Mouse (Mus musculus) cerebellum, postnatal 36 days (tissue): Measurements from ENCODE around the gene Klra2.
"Not testable (repeated sequence)": the region's sequence is repeated elsewhere in the genome, so short reads cannot be mapped to it uniquely, and the experiment has no call there.

Experiments used
- DNase-seq, 2 experiments: peaks; one replicate each; pipeline ENCODE4 v3.0.0; 2021 to 2022; ENCODE audit warnings: mixed read lengths in 2 of 2

Klra2 gene

DNA sequence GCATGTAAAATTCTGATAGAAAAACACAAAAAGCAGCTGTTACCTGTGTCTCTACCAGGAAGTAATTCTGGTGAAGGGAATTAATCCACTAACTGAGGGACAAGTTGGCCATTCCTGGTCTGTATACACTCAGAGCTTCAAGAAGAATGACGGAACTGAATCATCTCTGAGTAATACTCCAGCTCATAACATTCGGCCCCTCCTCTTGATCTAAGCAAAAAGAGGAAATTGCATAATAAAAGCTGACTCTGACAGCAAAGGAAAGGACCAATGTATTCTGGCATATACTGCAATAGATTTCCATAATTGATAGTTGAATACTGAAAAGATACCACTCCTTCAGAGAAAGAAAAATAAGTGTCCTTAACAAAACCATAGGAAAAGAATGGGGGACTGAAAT lies at the start of gene Klra2:
Gene Klra2 (minus strand): TSS at position 157 of the 400 bp plus-strand sequence.
- DNase-seq, result no peak

DNA sequence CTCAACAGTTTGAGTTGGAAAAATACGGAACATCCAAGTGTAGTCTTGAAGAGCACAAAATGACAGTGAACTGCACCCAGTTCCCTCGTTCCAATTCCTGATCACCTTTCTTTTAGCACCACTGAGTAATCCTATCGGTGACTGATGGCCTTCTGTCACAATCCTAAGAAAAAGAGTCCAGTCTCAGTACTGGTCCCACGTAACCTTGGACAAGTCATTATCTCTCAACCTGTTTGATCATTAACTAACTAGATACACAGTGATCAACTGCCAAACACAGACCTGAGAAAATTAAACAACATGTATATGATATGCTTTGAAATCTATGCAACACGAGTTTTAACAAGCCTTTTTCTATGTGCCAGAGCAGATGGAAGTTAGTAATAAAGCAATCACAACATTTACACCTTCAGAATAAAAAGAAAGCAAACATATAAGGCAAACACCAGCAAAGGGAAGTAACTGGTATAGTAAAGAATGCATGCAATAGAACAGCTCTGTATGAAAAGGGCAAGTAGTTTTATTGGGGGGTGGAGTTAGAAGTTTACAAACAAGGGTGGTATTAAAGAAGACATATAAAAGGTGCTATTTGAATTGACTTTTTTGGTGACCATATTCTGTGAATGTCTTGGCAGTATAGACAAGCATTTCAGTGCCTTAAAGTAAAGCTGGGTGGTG lies 47.4 kb upstream of the Klra2 start:
- DNase-seq, result no peak

DNA sequence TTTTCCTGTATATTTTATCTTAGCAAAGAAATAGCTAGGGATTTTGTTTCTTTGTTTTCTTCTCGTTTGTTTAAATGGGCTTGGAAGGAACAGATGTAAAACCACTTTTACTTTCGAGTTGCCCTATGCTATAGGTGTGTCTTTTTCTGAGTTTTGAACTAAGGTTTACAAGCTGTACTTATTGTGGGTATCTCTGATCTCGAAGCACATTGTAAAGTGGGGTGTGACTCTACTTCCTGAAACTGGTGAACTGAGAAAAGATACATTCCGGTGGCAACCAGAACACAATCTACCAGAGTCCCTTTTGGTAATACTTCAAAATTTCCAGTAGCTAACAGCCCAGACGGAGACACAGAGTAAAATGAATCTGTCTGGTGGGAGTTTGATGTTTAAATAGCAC lies 46.8 kb upstream of the Klra2 start:
- no peak for DNase-seq

DNA sequence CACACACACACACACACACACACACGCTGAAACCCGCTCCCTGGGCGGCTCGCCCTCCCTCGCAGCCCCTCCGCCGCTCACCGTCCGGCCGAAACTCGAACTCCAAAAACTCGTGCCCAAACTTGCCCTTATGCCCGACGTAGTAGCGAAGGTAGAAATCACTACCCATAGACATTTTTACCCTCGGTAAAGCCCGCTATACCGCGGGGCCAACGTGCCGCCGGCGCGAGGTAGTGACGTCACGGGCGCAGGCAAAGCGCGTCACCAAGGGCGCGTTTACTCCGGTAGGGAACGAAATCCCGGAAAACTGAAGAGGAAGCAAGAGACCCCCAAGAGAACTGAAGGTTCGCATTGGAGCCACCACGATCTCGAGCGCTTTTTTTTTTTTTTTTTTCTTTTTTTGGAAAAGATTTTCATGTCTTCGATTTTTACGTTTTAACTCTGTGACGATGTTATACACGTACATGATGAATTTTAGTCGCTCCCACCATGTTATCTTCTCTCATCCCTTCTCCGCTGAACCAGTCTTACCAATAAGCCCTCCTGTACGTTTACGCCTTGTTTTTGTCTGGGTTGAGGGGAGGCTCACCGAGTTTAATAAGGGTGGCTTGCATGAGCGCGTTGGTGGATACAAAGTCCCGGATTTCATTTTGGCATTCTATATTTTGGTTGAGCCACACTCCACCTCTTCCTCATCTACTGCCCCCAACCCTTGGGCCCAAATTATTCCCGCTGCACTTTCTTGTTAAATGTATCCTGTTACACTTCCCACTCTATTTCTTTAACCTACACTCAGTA lies 46.0 kb upstream of the Klra2 start, which contains the start of gene Magohb:
Gene Magohb (minus strand): TSS at position 254 of the 798 bp plus-strand sequence.
- peak; percentile 88 to 90 for DNase-seq

DNA sequence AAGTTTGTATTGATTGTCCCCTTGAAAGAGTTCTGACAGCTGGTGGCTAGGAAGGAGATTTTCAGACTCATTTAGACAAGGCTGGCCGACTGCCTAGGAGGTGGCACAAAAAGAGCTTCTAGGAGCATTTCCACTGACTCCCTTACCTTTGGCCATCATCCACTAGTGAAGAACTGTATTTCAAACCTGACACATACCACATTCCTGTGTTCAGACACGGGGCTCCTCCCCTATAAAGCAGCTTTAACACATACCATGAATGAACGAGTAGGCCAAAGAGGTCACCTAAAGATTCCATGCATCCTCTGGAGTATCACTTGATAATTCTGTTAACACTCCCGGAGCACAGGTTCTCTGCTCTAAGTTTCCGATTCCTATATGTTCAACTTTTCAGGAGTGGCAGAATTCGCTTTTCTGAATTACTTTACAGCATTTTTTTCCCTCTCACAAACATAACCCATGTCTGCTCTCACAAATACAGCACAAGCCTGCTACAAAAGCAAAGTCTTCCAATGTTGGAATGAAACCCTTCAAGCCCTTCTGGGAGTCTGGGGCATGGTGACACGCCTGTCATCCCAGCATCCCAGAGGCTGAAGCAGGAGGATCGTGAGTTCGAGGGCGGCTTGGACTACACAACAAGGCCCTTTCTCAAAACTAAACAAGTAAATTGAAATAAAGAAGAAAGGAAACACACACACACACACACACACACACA lies 45.3 kb upstream of the Klra2 start:
- DNase-seq, result peak in 1 of 2 experiments; percentile 10

DNA sequence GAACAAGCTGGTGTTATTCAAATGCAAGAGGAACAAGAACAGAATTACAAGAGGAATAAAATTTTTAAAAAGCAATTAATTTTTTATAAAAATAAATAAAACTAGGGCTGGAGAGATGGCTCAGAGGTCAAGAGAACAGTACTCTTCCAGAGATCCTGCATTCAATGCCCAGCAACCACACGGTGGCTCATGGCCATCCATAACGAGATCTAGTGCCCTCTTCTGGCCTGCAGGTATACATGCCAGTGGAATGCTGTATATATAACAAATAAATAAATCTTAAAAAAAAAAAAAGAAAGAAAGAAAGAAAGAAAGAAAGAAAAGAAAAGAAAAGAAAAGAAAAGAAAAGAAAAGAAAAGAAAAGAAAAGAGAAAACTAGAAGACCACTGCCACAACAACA lies 43.3 kb upstream of the Klra2 start:
- peak; percentile 11 to 18 for DNase-seq

DNA sequence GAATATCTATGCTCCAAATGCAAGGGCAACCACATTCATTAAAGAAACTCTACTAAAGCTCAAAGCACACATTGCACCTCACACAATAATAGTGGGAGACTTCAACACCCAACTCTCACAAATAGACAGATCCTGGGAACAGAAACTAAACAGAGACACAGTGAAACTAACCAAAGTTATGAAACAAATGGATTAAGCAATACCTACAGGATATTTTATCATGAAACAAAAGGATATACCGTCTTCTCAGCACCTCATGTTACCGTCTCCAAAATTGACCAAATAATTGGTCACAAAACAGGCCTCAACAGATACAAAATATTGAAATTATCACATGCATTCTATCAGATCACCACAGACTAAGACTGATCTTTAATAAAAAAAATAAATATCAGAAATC lies 31.0 kb upstream of the Klra2 start:
- DNase-seq, result not testable (repeated sequence)

DNA sequence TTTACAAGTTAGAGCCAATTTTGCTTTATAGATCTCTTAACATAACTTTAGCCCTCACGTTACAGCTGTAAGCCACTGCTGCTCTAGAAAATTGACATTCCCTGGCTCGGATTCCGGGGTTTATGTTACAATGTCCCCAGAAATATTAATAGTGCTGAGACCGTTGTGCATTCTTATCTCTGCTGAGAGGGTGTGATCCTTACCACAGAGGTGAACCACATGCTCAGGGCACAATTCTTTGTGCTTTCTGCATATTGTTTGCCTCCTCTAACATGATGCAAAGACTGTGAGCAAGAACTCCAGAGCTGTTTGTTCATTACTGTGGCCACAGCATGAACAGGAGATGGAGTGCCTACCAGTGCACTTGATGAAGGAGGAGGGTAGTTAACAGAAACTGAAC lies 29.5 kb upstream of the Klra2 start:
- DNase-seq, result no peak

DNA sequence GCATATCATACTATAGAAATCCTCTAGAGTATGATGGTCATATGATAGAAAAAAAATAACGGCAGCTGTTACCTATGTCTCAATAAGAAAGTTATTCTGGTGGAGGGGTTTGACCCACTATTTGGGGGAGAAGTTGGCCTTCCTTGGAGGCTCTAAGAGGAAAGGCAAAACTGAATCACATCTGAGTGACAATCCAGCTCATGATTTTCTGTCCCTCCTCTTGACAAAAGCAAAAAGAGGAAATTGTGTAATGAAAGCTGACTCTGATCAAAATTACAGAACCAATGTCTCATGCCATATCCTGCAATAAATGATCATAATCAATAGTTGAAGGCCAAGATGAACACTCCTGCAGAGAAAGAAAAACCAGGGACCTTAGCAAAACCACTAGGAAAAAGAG lies 25.1 kb upstream of the Klra2 start:
- DNase-seq, result no peak

DNA sequence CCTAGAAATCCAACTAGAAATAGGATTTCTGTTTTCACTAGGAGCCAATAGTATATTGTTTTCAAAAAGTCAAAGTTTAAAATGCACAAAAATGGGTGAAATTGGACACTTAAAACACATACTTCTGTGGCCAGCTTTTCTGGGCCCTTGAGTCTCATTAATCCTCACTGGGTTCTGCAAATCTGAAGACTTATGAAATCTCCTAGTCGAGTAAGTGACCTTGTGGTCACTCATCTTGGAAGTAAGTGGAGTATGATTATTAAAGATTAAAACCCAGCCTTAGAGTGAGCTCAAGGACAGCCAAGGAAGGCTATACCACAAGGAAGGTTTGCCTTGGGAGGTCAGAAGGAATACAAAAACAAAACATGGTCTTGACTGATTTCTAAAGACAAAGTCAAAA lies 23.1 kb upstream of the Klra2 start:
- no peak for DNase-seq

DNA sequence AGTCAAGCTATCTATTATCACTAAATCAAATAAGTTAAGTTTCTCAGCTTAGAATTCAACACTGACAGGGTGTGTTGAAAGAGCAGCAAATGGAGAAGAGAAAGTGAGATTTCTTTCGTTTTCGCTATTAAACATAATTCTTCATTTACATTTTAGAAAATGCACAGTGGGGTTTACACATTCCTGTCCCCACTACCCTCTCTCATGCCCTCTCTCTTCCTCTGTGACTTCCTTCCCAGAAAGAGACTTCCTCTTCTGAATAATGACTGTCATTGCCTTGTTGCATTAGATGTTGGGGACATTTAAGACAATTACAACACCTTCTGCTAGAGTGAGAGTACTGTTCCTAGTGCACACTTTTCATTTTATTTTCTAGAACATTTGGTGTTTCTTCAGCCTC lies 22.4 kb upstream of the Klra2 start:
- DNase-seq, result no peak

DNA sequence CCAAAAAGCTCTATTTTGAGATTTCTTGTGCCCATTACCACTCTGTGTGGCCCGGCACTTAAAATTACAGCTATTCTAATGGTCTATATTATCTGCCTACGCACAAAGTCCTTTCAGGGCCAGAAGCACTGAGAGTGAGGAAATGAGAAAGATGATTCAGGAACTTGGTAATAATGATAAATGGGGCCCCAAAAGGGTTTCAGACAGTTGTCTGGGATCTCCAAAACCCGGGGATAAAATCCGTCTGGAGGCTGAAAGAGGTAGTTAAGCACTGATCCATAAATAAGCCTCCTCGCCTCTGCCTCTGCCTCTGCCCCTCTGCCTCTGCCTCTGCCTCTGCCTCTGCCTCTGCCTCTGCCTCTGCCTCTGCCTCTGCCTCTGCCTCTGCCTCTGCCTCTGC lies 17.0 kb upstream of the Klra2 start:
- DNase-seq, result no peak

DNA sequence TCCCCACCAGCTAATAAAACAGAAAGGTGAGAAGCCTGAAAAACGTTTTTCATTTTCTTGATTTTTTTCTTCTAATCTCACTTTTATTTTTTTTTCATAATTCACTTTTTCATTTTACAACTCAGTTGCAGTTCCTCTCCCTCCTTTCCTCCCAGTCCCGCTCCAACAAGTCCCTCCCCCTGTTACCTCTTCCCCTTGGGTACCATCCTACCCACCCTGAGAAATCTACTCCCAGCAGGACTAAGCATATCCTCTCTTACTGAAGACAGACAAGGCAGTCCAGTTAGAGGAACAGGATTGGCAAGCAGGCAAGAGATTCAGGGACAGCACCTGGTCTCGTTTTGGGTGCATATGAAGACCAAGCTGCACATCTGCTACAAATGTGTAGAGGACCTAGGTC lies 15.6 kb upstream of the Klra2 start:
- DNase-seq, result no peak

DNA sequence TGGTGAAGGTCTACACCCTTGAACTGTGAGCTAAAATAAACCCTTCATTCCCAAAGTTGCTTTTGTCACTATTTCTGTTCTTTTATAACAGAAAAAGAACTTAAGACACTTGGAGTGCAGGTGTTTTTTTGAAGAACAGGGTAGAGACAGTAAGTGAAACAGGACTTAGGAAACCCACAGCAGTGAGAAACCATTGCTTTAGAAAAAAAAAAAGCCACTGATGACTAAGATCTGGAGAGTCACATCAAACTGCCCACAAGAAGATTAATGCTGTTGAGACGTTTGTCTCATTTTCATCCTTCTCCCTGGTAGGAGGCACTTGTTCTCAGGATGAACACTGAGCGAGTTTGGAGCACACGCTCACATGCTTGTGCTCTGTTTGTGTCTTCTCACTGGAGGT lies 14.8 kb upstream of the Klra2 start:
- DNase-seq, result no peak

DNA sequence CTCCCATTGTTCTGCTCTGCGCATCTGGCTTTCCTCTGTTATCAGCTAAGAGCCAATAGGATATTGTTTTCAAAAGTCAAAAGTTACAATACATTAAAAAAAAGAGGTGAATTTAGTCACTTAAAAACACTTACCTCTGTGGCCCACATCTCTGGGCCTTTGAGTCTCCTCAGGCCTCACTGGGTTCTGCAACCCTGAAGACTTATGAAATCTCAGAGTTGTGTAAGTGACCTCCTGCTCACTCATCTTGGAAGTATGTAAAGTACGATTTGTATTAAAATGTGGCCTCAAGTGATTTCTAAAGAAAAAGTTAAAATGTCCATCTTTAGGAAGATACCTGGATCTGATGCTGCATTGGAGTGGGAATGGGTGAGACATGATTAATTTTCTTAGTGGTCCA lies 2.1 kb downstream of the Klra2 start:
- DNase-seq, result no peak
